Mouse (Mus musculus): Measurements from ENCODE around the gene Tob2. TPM values are rescaled to one million over a fixed set of nuclear protein-coding genes. Genes with fewer than 3 reads are reported as not detected.

Tob2 gene
- polyA plus RNA-seq, 1 experiment from 2014 or later, result 15.7 TPM

GRCm38 (mm10) chr15:81824832-81825231, 33.8 kb downstream of the Tob2 start:
- Histone ChIP-seq H3K4me2 (ENCODE audit: low read length) (no peak overlapping the region), H3K9me3 (ENCODE audit: control insufficient read depth, low read length) (no peaks in the 10 kb centered on the region), H3K27ac (ENCODE audit: low read depth, low read length) (no peak overlapping the region), H3K36me3 (ENCODE audit: control insufficient read depth, insufficient read depth, low read length) (peaks cover 52% of the 10 kb centered on the region), H3K4me3 (ENCODE audit: low read length) (no peak overlapping the region), H3K27me3 (replicated peaks; ENCODE audit: control insufficient read depth, insufficient read depth, low read length) (no peaks in the 10 kb centered on the region), H3K4me1 (ENCODE audit: control insufficient read depth, insufficient read depth, low read depth, low read length) (no peaks in the 10 kb centered on the region), H3K9ac (ENCODE audit: low read depth, low read length) (no peak overlapping the region)
- WGBS, result 86% methylated on average over 3 of the region's 3 CpGs
- no peak for ATAC-seq

- H3K27me3 ChIP-seq (replicated peaks; ENCODE audit: control insufficient read depth, insufficient read depth, low read length), result no peaks in the 10 kb centered on the region
- peaks cover 55% of the 10 kb centered on the region for H3K36me3 ChIP-seq (ENCODE audit: control insufficient read depth, insufficient read depth, low read length)
- no peak overlapping the region for H3K9ac ChIP-seq (ENCODE audit: low read depth, low read length)
- no peak overlapping the region for H3K27ac ChIP-seq (ENCODE audit: low read depth, low read length)
- no peak overlapping the region for H3K4me3 ChIP-seq (ENCODE audit: low read length)
- H3K4me2 ChIP-seq (ENCODE audit: low read length), result no peak overlapping the region
- ATAC-seq, result no peak
- no peaks in the 10 kb centered on the region for H3K9me3 ChIP-seq (ENCODE audit: control insufficient read depth, low read length)
- no peaks in the 10 kb centered on the region for H3K4me1 ChIP-seq (ENCODE audit: control insufficient read depth, insufficient read depth, low read depth, low read length)
- WGBS, result 88% methylated on average over 3 of the region's 3 CpGs
Observed at GRCm38 (mm10) chr15:81822631-81823030, 36.0 kb downstream of the Tob2 start.

- ATAC-seq, result no peak
- Histone ChIP-seq H3K27ac (ENCODE audit: low read depth, low read length) (no peak overlapping the region), H3K4me1 (ENCODE audit: control insufficient read depth, insufficient read depth, low read depth, low read length) (peaks cover under 1% of the 10 kb centered on the region; the same call in 1 of the 2 replicates), H3K27me3 (replicated peaks; ENCODE audit: control insufficient read depth, insufficient read depth, low read length) (no peaks in the 10 kb centered on the region), H3K4me3 (ENCODE audit: low read length) (no peak overlapping the region), H3K9ac (ENCODE audit: low read depth, low read length) (no peak overlapping the region), H3K9me3 (ENCODE audit: control insufficient read depth, low read length) (no peaks in the 10 kb centered on the region), H3K36me3 (ENCODE audit: control insufficient read depth, insufficient read depth, low read length) (peaks cover 48% of the 10 kb centered on the region), H3K4me2 (ENCODE audit: low read length) (no peak overlapping the region)
- 96% methylated on average over 3 of the region's 3 CpGs for WGBS
Observed at GRCm38 (mm10) chr15:81818404-81818803, 40.2 kb downstream of the Tob2 start.

DNA sequence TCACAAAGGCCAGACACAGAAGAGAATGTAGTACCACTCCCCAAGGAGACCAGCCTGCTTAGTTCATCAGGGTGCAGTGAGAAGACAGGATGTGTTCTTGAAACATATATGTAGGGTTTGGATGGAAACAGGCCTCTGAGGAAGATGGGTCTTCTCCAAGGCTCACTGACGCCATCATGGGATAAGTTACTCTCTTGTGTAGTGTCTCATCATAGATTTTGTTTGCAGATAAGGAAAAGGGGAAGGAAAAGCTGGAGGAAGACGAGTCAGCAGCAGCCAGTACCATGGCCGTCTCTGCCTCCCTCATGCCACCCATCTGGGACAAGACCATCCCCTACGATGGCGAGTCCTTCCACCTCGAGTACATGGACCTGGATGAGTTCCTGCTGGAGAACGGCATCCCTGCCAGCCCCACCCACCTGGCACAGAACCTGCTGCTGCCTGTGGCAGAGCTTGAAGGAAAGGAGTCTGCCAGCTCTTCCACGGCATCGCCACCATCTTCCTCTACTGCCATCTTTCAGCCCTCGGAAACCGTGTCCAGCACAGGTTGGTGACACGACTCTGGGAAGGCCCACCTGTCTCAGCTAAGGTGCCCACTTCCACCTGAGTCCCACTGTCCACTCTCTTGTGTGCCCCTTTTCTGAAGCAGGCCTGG, 43.8 kb downstream of the Tob2 start:
- 88% methylated on average over 12 of the region's 12 CpGs for WGBS

DNA sequence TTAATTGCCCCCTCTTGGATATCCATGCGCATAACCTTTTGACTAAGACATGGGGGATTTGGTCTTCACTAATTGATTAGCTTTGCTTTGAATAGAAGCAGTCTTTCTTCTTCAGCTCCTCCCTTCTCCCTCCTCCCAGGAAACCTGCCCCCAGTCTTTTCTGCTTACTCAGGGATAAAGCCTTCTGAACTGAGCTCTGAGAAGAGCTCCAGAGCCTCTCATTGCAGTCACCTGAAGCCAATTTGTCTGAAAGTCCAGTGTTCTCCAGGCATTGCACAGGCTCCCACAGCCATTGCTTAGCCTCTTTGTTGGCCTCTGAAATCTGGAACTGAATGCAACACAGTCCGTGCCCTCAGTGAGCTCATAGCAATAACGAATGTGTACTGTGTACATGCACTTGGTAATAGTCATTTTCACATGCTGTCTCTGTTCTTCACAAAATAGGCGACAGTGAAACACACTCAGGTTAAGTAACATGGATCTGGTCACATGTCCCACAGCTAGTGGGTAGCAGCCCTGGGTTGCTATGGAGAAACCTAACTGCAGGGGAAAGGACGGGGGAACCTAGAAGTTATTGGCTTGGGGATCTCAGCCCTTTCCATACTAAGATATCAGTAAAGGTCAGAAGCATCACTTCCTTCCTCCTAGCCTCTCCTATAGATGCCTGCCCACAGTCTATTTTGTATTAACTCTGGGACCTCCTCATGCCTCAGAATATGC, 44.5 kb downstream of the Tob2 start:
- Histone ChIP-seq H3K4me1 (ENCODE audit: control insufficient read depth, insufficient read depth, low read depth, low read length) (peaks cover 25% of the 10 kb centered on the region), H3K27me3 (replicated peaks; ENCODE audit: control insufficient read depth, insufficient read depth, low read length) (no peaks in the 10 kb centered on the region), H3K9ac (ENCODE audit: low read depth, low read length) (no peak overlapping the region), H3K27ac (ENCODE audit: low read depth, low read length) (no peak overlapping the region), H3K36me3 (ENCODE audit: control insufficient read depth, insufficient read depth, low read length) (peaks cover 21% of the 10 kb centered on the region), H3K9me3 (ENCODE audit: control insufficient read depth, low read length) (no peaks in the 10 kb centered on the region), H3K4me3 (ENCODE audit: low read length) (no peak overlapping the region), H3K4me2 (ENCODE audit: low read length) (no peak overlapping the region)
- no peak for ATAC-seq
- 61% methylated on average over 5 of the region's 5 CpGs for WGBS

More for the DNA sequence above, 43.8 kb downstream of the Tob2 start:
- Histone ChIP-seq H3K27ac (ENCODE audit: low read depth, low read length) (no peak overlapping the region), H3K4me3 (ENCODE audit: low read length) (no peak overlapping the region), H3K27me3 (replicated peaks; ENCODE audit: control insufficient read depth, insufficient read depth, low read length) (no peaks in the 10 kb centered on the region), H3K36me3 (ENCODE audit: control insufficient read depth, insufficient read depth, low read length) (peaks cover 21% of the 10 kb centered on the region), H3K4me2 (ENCODE audit: low read length) (no peak overlapping the region), H3K4me1 (ENCODE audit: control insufficient read depth, insufficient read depth, low read depth, low read length) (peaks cover 21% of the 10 kb centered on the region), H3K9ac (ENCODE audit: low read depth, low read length) (no peak overlapping the region), H3K9me3 (ENCODE audit: control insufficient read depth, low read length) (no peaks in the 10 kb centered on the region)
- ATAC-seq, result no peak

DNA sequence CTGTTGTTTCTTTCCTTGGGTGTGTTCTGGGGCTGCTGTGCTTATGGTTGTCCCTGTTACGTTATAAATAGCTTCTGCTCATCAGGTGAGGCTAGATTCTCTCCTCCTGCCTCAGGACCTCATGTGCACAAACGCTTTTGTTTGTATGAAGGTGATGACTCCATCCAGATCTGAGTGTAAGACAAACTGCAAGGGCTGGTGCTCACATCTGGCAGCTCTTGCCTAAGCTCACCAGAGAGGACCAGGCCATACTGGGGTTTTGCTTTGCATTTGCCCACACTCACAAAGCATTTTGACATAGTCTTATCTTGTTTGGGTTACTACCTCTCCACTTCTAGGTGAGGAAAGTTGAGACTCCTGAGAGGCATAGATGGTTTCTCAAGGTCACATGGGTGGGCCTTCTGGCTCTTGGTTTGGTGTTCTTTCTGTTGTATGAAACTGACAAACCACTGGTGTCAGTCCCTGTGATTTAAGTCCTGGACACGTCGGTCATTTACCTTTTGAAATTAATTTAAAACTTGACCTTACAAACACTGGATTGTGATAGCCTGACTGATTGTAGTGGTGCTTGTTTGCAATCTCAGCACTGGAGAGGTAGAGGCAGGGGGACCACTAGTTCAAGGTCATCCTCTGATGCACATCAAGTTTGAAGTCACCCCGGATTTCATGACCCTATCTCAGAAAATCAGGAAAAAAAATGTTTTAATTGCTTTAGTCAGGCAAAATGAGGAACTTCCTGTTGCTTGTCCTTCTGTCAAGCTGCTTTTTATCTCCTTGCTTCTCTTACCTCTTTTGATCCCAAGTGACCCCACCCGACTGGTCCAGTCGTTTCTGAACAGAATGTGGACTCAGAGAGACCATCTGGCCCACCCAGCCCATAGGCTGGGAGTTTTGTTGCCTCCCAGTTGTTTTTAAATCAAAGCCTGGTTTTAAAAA, 45.6 kb downstream of the Tob2 start:
- Histone ChIP-seq H3K4me2 (ENCODE audit: low read length) (peak overlapping the region; percentile 77), H3K27ac (ENCODE audit: low read depth, low read length) (no peak overlapping the region), H3K27me3 (replicated peaks; ENCODE audit: control insufficient read depth, insufficient read depth, low read length) (no peaks in the 10 kb centered on the region), H3K4me1 (ENCODE audit: control insufficient read depth, insufficient read depth, low read depth, low read length) (peaks cover 25% of the 10 kb centered on the region), H3K9me3 (ENCODE audit: control insufficient read depth, low read length) (no peaks in the 10 kb centered on the region), H3K4me3 (ENCODE audit: low read length) (peak overlapping the region; percentile 80; the same call in 1 of the 2 replicates), H3K9ac (ENCODE audit: low read depth, low read length) (0 out of 2 replicates have a peak overlapping the region, but pooled peaks have one; percentile 80), H3K36me3 (ENCODE audit: control insufficient read depth, insufficient read depth, low read length) (peaks cover 19% of the 10 kb centered on the region; the same call in 1 of the 2 replicates)
- no peak for ATAC-seq
- WGBS, result 78% methylated on average over 7 of the region's 7 CpGs

- peaks cover 25% of the 10 kb centered on the region for H3K4me1 ChIP-seq (ENCODE audit: control insufficient read depth, insufficient read depth, low read depth, low read length)
- ATAC-seq, result no peak
- peak overlapping the region; percentile 81; the same call in 1 of the 2 replicates for H3K27ac ChIP-seq (ENCODE audit: low read depth, low read length)
- no peaks in the 10 kb centered on the region for H3K27me3 ChIP-seq (replicated peaks; ENCODE audit: control insufficient read depth, insufficient read depth, low read length)
- H3K9ac ChIP-seq (ENCODE audit: low read depth, low read length), result peak overlapping the region; percentile 80
- peak overlapping the region; percentile 80 for H3K4me3 ChIP-seq (ENCODE audit: low read length)
- WGBS, result 33% methylated on average over 3 of the region's 3 CpGs
- H3K9me3 ChIP-seq (ENCODE audit: control insufficient read depth, low read length), result no peaks in the 10 kb centered on the region
- peak overlapping the region; percentile 77 for H3K4me2 ChIP-seq (ENCODE audit: low read length)
- H3K36me3 ChIP-seq (ENCODE audit: control insufficient read depth, insufficient read depth, low read length), result peaks cover 14% of the 10 kb centered on the region; the same call in 1 of the 2 replicates
Observed at GRCm38 (mm10) chr15:81812287-81812686, 46.3 kb downstream of the Tob2 start.

DNA sequence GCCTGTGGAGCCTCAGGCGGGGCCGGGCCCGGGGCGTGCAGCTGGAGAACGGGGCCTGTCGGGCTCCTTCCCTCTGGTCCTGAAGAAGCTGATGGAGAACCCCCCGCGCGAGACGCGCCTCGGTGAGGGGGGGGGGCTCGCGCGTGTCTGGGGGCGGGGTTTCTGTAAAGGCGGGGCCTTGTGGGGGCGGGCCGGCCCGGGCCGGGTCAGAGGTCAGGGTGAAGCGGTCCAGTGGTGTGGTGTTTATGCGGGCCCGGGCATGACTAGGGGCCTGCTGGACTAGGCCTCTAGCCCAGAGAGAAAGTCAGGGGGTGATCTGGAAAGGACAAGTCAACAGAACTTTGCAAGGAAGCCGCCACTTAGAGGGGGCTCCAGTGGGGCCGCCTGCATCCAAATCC, 47.0 kb downstream of the Tob2 start:
- ATAC-seq, result no peak

More for the DNA sequence above, 47.0 kb downstream of the Tob2 start:
- Histone ChIP-seq H3K9me3 (ENCODE audit: control insufficient read depth, low read length) (no peaks in the 10 kb centered on the region), H3K27me3 (replicated peaks; ENCODE audit: control insufficient read depth, insufficient read depth, low read length) (no peaks in the 10 kb centered on the region), H3K9ac (ENCODE audit: low read depth, low read length) (peak overlapping the region; percentile 80), H3K4me2 (ENCODE audit: low read length) (peak overlapping the region; percentile 77), H3K4me1 (ENCODE audit: control insufficient read depth, insufficient read depth, low read depth, low read length) (peaks cover 25% of the 10 kb centered on the region), H3K36me3 (ENCODE audit: control insufficient read depth, insufficient read depth, low read length) (peaks cover 8% of the 10 kb centered on the region; the same call in 1 of the 2 replicates), H3K27ac (ENCODE audit: low read depth, low read length) (peak overlapping the region; percentile 81), H3K4me3 (ENCODE audit: low read length) (peak overlapping the region; percentile 80)
- WGBS, result 0% methylated on average over 17 of the region's 26 CpGs
